Mouse (Mus musculus): ENCODE measurements around the gene Cd4. TPM values are rescaled to one million over a fixed set of nuclear protein-coding genes. Genes with fewer than 3 reads are reported as not detected.

Gene Cd4
- polyA plus RNA-seq, 1 experiment from 2014 or later = 0.14 TPM

- peaks cover 9% of the 10 kb centered on the region for H3K4me1 ChIP-seq (ENCODE audit: insufficient read depth)
- no peaks in the 10 kb centered on the region for H3K9me3 ChIP-seq (ENCODE audit: low read length)
- H3K9ac ChIP-seq (replicated peaks) = peak within 1 kb of the TSS; percentile 44
- peak within 1 kb of the TSS; percentile 82 for H3K4me2 ChIP-seq (ENCODE audit: low read depth, low read length)
- no peak within 1 kb of the TSS for H3K27ac ChIP-seq (ENCODE audit: low read depth)
- H3K27me3 ChIP-seq (ENCODE audit: insufficient read depth, low read length) = peaks cover 58% of the 10 kb centered on the region
- DNase-seq (peak; percentile 64), ATAC-seq (peak; percentile 62; the same call in 1 of the 2 replicates)
- peak within 1 kb of the TSS; percentile 45 for H3K4me3 ChIP-seq (ENCODE audit: low read depth, low read length)
- TF ChIP-seq EP300 (IDR thresholded peaks at IDR 0.05; ENCODE audit: low read depth) = no peak
- 0 out of 2 replicates have a peak, but pooled peaks have one; percentile 9 for TF ChIP-seq CTCF (IDR thresholded peaks at IDR 0.05; ENCODE audit: low read depth)
- H3K36me3 ChIP-seq (replicated peaks; ENCODE audit: insufficient read depth, low read length) = no peaks in the 10 kb centered on the region
- WGBS (ENCODE audit: insufficient replicate concordance) = 3% methylated on average over 36 of the region's 43 CpGs
Observed at GRCm38 (mm10) chr6:124863658-124864298, 24.2 kb downstream of the Cd4 start, which contains the start of gene Gpr162. TSS of gene Gpr162 (minus strand) at chr6:124863983.

- peaks cover 64% of the 10 kb centered on the region for H3K27me3 ChIP-seq (ENCODE audit: insufficient read depth, low read length)
- H3K27ac ChIP-seq (ENCODE audit: low read depth) = no peak overlapping the region
- TF ChIP-seq EP300 (IDR thresholded peaks at IDR 0.05; ENCODE audit: low read depth) = no peak
- no peak for TF ChIP-seq CTCF (IDR thresholded peaks at IDR 0.05; ENCODE audit: low read depth)
- no peaks in the 10 kb centered on the region for H3K9me3 ChIP-seq (ENCODE audit: low read length)
- peaks cover 9% of the 10 kb centered on the region for H3K4me1 ChIP-seq (ENCODE audit: insufficient read depth)
- 2% methylated on average over 7 of the region's 16 CpGs for WGBS (ENCODE audit: insufficient replicate concordance)
- DNase-seq (no peak), ATAC-seq (peak; percentile 28; the same call in 1 of the 2 replicates)
- H3K9ac ChIP-seq (replicated peaks) = no peak overlapping the region; the same call in 1 of the 2 replicates
- H3K36me3 ChIP-seq (replicated peaks; ENCODE audit: insufficient read depth, low read length) = no peaks in the 10 kb centered on the region
- peak overlapping the region; percentile 45 for H3K4me3 ChIP-seq (ENCODE audit: low read depth, low read length)
- peak overlapping the region; percentile 82 for H3K4me2 ChIP-seq (ENCODE audit: low read depth, low read length)
Observed at GRCm38 (mm10) chr6:124863125-124863657, 24.8 kb downstream of the Cd4 start.

GRCm38 (mm10) chr6:124862406-124863124 lies 25.5 kb downstream of the Cd4 start:
- Histone ChIP-seq H3K4me1 (ENCODE audit: insufficient read depth) (peaks cover 9% of the 10 kb centered on the region), H3K27me3 (ENCODE audit: insufficient read depth, low read length) (peaks cover 70% of the 10 kb centered on the region), H3K36me3 (replicated peaks; ENCODE audit: insufficient read depth, low read length) (no peaks in the 10 kb centered on the region), H3K9ac (replicated peaks) (no peak overlapping the region), H3K4me2 (ENCODE audit: low read depth, low read length) (no peak overlapping the region), H3K27ac (ENCODE audit: low read depth) (no peak overlapping the region), H3K9me3 (ENCODE audit: low read length) (no peaks in the 10 kb centered on the region), H3K4me3 (ENCODE audit: low read depth, low read length) (no peak overlapping the region)
- WGBS (ENCODE audit: insufficient replicate concordance) = 24% methylated on average over 8 of the region's 8 CpGs
- no peak for ATAC-seq
- no peak for DNase-seq
- TF ChIP-seq CTCF (IDR thresholded peaks at IDR 0.05; ENCODE audit: low read depth) (no peak), EP300 (IDR thresholded peaks at IDR 0.05; ENCODE audit: low read depth) (no peak)

GRCm38 (mm10) chr6:124861802-124862201 lies 26.2 kb downstream of the Cd4 start:
- Histone ChIP-seq H3K4me3 (ENCODE audit: low read depth, low read length) (no peak overlapping the region), H3K9ac (replicated peaks) (no peak overlapping the region), H3K27ac (ENCODE audit: low read depth) (no peak overlapping the region), H3K27me3 (ENCODE audit: insufficient read depth, low read length) (peaks cover 77% of the 10 kb centered on the region), H3K9me3 (ENCODE audit: low read length) (no peaks in the 10 kb centered on the region), H3K36me3 (replicated peaks; ENCODE audit: insufficient read depth, low read length) (no peaks in the 10 kb centered on the region), H3K4me2 (ENCODE audit: low read depth, low read length) (no peak overlapping the region), H3K4me1 (ENCODE audit: insufficient read depth) (peaks cover 13% of the 10 kb centered on the region)
- no peak for DNase-seq
- no peak for ATAC-seq
- TF ChIP-seq EP300 (IDR thresholded peaks at IDR 0.05; ENCODE audit: low read depth) = no peak
- TF ChIP-seq CTCF (IDR thresholded peaks at IDR 0.05; ENCODE audit: low read depth) = no peak
- 54% methylated on average over 3 of the region's 3 CpGs for WGBS (ENCODE audit: insufficient replicate concordance)

- Histone ChIP-seq H3K9ac (replicated peaks) (no peak overlapping the region), H3K4me2 (ENCODE audit: low read depth, low read length) (no peak overlapping the region), H3K4me3 (ENCODE audit: low read depth, low read length) (no peak overlapping the region), H3K27ac (ENCODE audit: low read depth) (no peak overlapping the region), H3K4me1 (ENCODE audit: insufficient read depth) (peaks cover 13% of the 10 kb centered on the region), H3K27me3 (ENCODE audit: insufficient read depth, low read length) (peaks cover 82% of the 10 kb centered on the region), H3K9me3 (ENCODE audit: low read length) (no peaks in the 10 kb centered on the region), H3K36me3 (replicated peaks; ENCODE audit: insufficient read depth, low read length) (no peaks in the 10 kb centered on the region)
- no peak for DNase-seq
- ATAC-seq = no peak
- no peak for TF ChIP-seq EP300 (IDR thresholded peaks at IDR 0.05; ENCODE audit: low read depth)
- TF ChIP-seq CTCF (IDR thresholded peaks at IDR 0.05; ENCODE audit: low read depth) = no peak
- WGBS (ENCODE audit: insufficient replicate concordance) = 81% methylated on average over 18 of the region's 19 CpGs
Observed at GRCm38 (mm10) chr6:124861266-124861665, 26.8 kb downstream of the Cd4 start.

DNA sequence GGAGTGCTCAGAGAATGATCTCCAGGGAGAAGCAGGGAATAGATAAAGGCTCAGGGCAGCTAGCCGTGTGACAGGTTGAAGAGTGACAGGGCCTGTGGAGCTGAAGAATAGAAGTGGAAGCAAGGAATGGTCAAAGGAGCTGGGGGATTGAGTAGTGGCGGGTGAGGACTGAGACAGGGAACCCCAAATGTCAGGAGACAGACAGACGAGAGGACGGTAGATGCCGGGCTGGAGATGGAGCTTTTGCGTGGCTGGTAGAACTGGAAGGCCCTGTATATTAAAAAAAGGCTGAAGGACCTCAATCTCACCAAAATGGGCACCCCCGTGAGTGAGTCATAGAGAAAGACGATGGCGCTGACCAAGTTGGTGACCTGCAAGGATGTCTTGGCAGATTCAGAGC lies 27.5 kb downstream of the Cd4 start:
- H3K27me3 ChIP-seq (ENCODE audit: insufficient read depth, low read length) = peaks cover 88% of the 10 kb centered on the region
- no peaks in the 10 kb centered on the region for H3K9me3 ChIP-seq (ENCODE audit: low read length)
- H3K9ac ChIP-seq (replicated peaks) = no peak overlapping the region
- H3K4me3 ChIP-seq (ENCODE audit: low read depth, low read length) = no peak overlapping the region
- WGBS (ENCODE audit: insufficient replicate concordance) = 81% methylated on average over 9 of the region's 9 CpGs
- H3K36me3 ChIP-seq (replicated peaks; ENCODE audit: insufficient read depth, low read length) = no peaks in the 10 kb centered on the region
- no peak overlapping the region for H3K27ac ChIP-seq (ENCODE audit: low read depth)
- DNase-seq (no peak), ATAC-seq (no peak)
- no peak overlapping the region for H3K4me2 ChIP-seq (ENCODE audit: low read depth, low read length)
- TF ChIP-seq CTCF (IDR thresholded peaks at IDR 0.05; ENCODE audit: low read depth) = no peak
- no peak for TF ChIP-seq EP300 (IDR thresholded peaks at IDR 0.05; ENCODE audit: low read depth)
- H3K4me1 ChIP-seq (ENCODE audit: insufficient read depth) = peaks cover 13% of the 10 kb centered on the region
